Mouse (Mus musculus) liver, embryonic 15.5 days (tissue): Measurements from ENCODE around the gene Trmt5. TPM values are rescaled to one million over a fixed set of nuclear protein-coding genes. Genes with fewer than 3 reads are reported as not detected.

ENCODE experiments used
- ATAC-seq: fragments of 200-750 bp; cut with Nextera tagmentation; 2 replicates; pipeline ENCODE4 v1.8.0; 2017; ENCODE audit warnings: moderate number of reproducible peaks, mild to moderate bottlenecking, moderate library complexity; ENCODE audit not compliant: insufficient read depth
- H3K27ac ChIP-seq: fragments of 300-500 bp; sonication (generic); replicated peaks from 2 replicates; pipeline ENCODE4 v1.5.1; 2015; ENCODE audit warnings: mild to moderate bottlenecking, inconsistent platforms
- H3K27me3 ChIP-seq: fragments of 300-500 bp; sonication (generic); 2 replicates; pipeline ENCODE4 v1.6.1; 2015; ENCODE audit warnings: mild to moderate bottlenecking, inconsistent platforms
- H3K36me3 ChIP-seq: fragments of 300-500 bp; sonication (generic); replicated peaks from 2 replicates; pipeline ENCODE4 v1.6.1; 2015; ENCODE audit warnings: moderate library complexity, mild to moderate bottlenecking, inconsistent platforms
- H3K4me1 ChIP-seq: fragments of 300-500 bp; sonication (generic); replicated peaks from 2 replicates; pipeline ENCODE4 v1.6.1; 2015; ENCODE audit warnings: inconsistent platforms
- H3K4me2 ChIP-seq: fragments of 300-500 bp; sonication (generic); 2 replicates; pipeline ENCODE4 v1.6.1; 2015; ENCODE audit warnings: moderate library complexity, mild to moderate bottlenecking, inconsistent platforms
- H3K4me3 ChIP-seq: fragments of 300-500 bp; sonication (generic); replicated peaks from 2 replicates; pipeline ENCODE4 v1.5.1; 2015; ENCODE audit warnings: mild to moderate bottlenecking, inconsistent platforms
- H3K9ac ChIP-seq: fragments of 300-500 bp; sonication (generic); 2 replicates; pipeline ENCODE4 v1.6.1; 2015; ENCODE audit warnings: moderate library complexity, mild to moderate bottlenecking, inconsistent platforms
- H3K9me3 ChIP-seq: fragments of 300-500 bp; sonication (generic); replicated peaks from 2 replicates; pipeline ENCODE4 v1.6.1; 2016; ENCODE audit warnings: inconsistent platforms
- polyA plus RNA-seq: library from polyadenylated mRNA; unstranded; fragments of >200 nt; fragmentation: Nextera tagmentation; extraction: Ambion mirVana; gene quantifications from 2 replicates; pipeline ENCODE4 v1.2.1, GENCODE M21; 2015

Gene Trmt5
- polyA plus RNA-seq, 1 experiment from 2014 or later = 6.3 TPM

GRCm38 (mm10) chr12:73230196-73230595, 56.3 kb downstream of the Trmt5 start:
- H3K27me3 ChIP-seq = no peaks in the 10 kb centered on the region
- no peaks in the 10 kb centered on the region for H3K36me3 ChIP-seq
- H3K9me3 ChIP-seq = no peaks in the 10 kb centered on the region
- H3K27ac ChIP-seq = no peak overlapping the region
- H3K4me2 ChIP-seq = no peak overlapping the region
- H3K4me1 ChIP-seq = no peaks in the 10 kb centered on the region
- no peak overlapping the region for H3K4me3 ChIP-seq
- H3K9ac ChIP-seq = no peak overlapping the region
- ATAC-seq = no peak

Other genes with a start within 250 kb of the Trmt5 start
- 0.29 and 0.53 TPM in 2 replicates for gene Six1, start 232.8 kb downstream of the Trmt5 start, polyA plus RNA-seq
- 0.03 and 0.07 TPM in 2 replicates for gene Six4, start 173.3 kb downstream of the Trmt5 start, polyA plus RNA-seq
- gene Mnat1, start 163.0 kb downstream of the Trmt5 start, polyA plus RNA-seq = 7.8 and 8.0 TPM in 2 replicates
- 1.0 and 1.4 TPM in 2 replicates for gene Slc38a6, start 69 bp upstream of the Trmt5 start, polyA plus RNA-seq